Mouse (Mus musculus) stomach, embryonic 15.5 days (tissue): ENCODE data around the gene Ncbp2. TPM values are rescaled to one million over a fixed set of nuclear protein-coding genes. Genes with fewer than 3 reads are reported as not detected.
"Not testable (repeated sequence)": the region's sequence is repeated elsewhere in the genome, so short reads cannot be mapped to it uniquely, and the experiment has no call there.

Experiments
- ATAC-seq: fragments of 200-750 bp; cut with Nextera tagmentation; 2 replicates; pipeline ENCODE4 v1.8.0; 2017; ENCODE audit warnings: low read depth, moderate number of reproducible peaks, moderate TSS enrichment; ENCODE audit not compliant: insufficient read depth, low FRiP score
- H3K27ac ChIP-seq: fragments of 300-500 bp; sonication (generic); 2 replicates; pipeline ENCODE4 v1.5.1; 2015; ENCODE audit warnings: mild to moderate bottlenecking, inconsistent platforms
- H3K27me3 ChIP-seq: fragments of 300-500 bp; sonication (generic); replicated peaks from 2 replicates; pipeline ENCODE4 v1.6.1; 2015; ENCODE audit warnings: inconsistent platforms
- H3K36me3 ChIP-seq: fragments of 300-500 bp; sonication (generic); 2 replicates; pipeline ENCODE4 v1.6.1; 2015; ENCODE audit warnings: inconsistent platforms
- H3K4me1 ChIP-seq: fragments of 300-500 bp; sonication (generic); 2 replicates; pipeline ENCODE4 v1.6.1; 2015; ENCODE audit warnings: inconsistent platforms
- H3K4me2 ChIP-seq: fragments of 300-500 bp; sonication (generic); 2 replicates; pipeline ENCODE4 v1.6.1; 2015; ENCODE audit warnings: mild to moderate bottlenecking, inconsistent platforms
- H3K4me3 ChIP-seq: fragments of 300-500 bp; sonication (generic); replicated peaks from 2 replicates; pipeline ENCODE4 v1.5.1; 2015; ENCODE audit warnings: inconsistent platforms
- H3K9ac ChIP-seq: fragments of 300-500 bp; sonication (generic); 2 replicates; pipeline ENCODE4 v1.6.1; 2015; ENCODE audit warnings: inconsistent platforms
- H3K9me3 ChIP-seq: fragments of 300-500 bp; sonication (generic); 2 replicates; pipeline ENCODE4 v1.6.1; 2016; ENCODE audit warnings: inconsistent platforms
- WGBS: fragments of 180-500 bp; shearing (Covaris S2); methylation state at CpG from one replicate; pipeline ENCODE4 v1.1.7; 2015; 5-methylcytosine and 5-hydroxymethylcytosine counted together
- polyA plus RNA-seq: library from polyadenylated mRNA; unstranded; fragments of >200 nt; fragmentation: Nextera tagmentation; extraction: Ambion mirVana; gene quantifications from 2 replicates; pipeline ENCODE4 v1.2.1, GENCODE M21; 2015

Gene Ncbp2
- polyA plus RNA-seq, 1 experiment from 2014 or later, result 95.5 TPM

DNA sequence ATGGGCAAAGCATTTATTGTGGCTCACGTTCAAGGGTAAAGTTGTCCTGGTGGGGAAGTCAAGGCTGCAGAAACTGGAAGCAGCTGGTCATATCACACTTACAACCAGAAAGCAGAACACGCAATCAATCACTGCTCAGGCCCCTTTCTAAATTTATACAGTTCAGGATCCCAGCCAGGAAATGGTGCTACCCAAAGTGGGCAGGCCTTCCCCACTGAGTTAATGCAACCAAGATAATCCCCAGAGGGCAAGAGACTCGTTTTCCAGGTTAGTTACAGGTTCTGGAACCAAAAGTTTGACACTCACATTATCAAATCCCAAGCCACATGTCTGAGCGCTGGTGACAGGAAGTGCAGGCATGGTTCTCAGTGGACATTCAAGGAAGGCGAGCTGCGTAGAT lies 9.5 kb upstream of the Ncbp2 start:
- Histone ChIP-seq H3K4me1 (peaks cover 11% of the 10 kb centered on the region), H3K27me3 (peaks cover 22% of the 10 kb centered on the region), H3K4me3 (no peak overlapping the region), H3K27ac (no peak overlapping the region), H3K4me2 (no peak overlapping the region), H3K9ac (no peak overlapping the region), H3K36me3 (no peaks in the 10 kb centered on the region), H3K9me3 (no peaks in the 10 kb centered on the region)
- WGBS, result 69% methylated on average over 6 of the region's 6 CpGs
- no peak for ATAC-seq

DNA sequence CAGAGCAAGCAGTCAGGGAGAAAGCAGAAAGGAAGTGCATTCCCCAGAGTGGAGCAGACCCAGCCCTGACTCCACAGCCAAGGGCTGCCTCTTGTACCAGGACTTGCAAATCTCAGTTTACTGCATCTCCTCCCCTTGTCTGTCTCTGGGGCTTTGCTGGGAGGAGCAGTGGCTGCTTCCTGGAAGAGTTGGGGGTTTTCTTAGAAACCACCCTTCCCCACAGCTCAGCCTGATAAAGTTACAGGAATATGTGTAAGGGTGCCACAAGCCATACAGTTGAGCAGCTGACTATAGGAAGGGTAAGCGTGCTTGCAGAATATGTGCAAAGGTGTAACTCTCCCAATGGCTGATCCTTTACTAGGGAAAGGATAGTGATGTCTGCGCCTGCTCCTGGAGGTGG lies 7.7 kb upstream of the Ncbp2 start:
- Histone ChIP-seq H3K27ac (no peak overlapping the region), H3K36me3 (no peaks in the 10 kb centered on the region), H3K4me3 (no peak overlapping the region), H3K9me3 (no peaks in the 10 kb centered on the region), H3K4me2 (no peak overlapping the region), H3K9ac (no peak overlapping the region), H3K4me1 (peaks cover 6% of the 10 kb centered on the region; the same call in 1 of the 2 replicates), H3K27me3 (peaks cover 5% of the 10 kb centered on the region)
- 70% methylated on average over 2 of the region's 2 CpGs for WGBS
- no peak for ATAC-seq

GRCm38 (mm10) chr16:31943980-31944379 lies 4.3 kb upstream of the Ncbp2 start:
- no peak overlapping the region for H3K4me2 ChIP-seq
- WGBS, result 2% methylated on average over 10 of the region's 10 CpGs
- no peak overlapping the region for H3K4me3 ChIP-seq
- no peak for ATAC-seq
- H3K9me3 ChIP-seq, result no peaks in the 10 kb centered on the region
- no peaks in the 10 kb centered on the region for H3K36me3 ChIP-seq
- peaks cover 20% of the 10 kb centered on the region for H3K4me1 ChIP-seq
- no peak overlapping the region for H3K27ac ChIP-seq
- H3K9ac ChIP-seq, result no peak overlapping the region
- no peaks in the 10 kb centered on the region for H3K27me3 ChIP-seq

- Histone ChIP-seq H3K9me3 (no peaks in the 10 kb centered on the region), H3K4me3 (no peak overlapping the region), H3K4me2 (no peak overlapping the region), H3K36me3 (no peaks in the 10 kb centered on the region), H3K27ac (no peak overlapping the region), H3K9ac (no peak overlapping the region), H3K4me1 (peaks cover 28% of the 10 kb centered on the region), H3K27me3 (no peaks in the 10 kb centered on the region)
- WGBS, result 79% methylated on average over 12 of the region's 12 CpGs
- no peak for ATAC-seq
Observed at GRCm38 (mm10) chr16:31944698-31945255, 3.5 kb upstream of the Ncbp2 start.

GRCm38 (mm10) chr16:31945372-31945771 lies 2.9 kb upstream of the Ncbp2 start:
- H3K9me3 ChIP-seq, result no peaks in the 10 kb centered on the region

GRCm38 (mm10) chr16:31945986-31946385 lies 2.3 kb upstream of the Ncbp2 start:
- ATAC-seq, result not testable (repeated sequence)
- WGBS, result 88% methylated on average over 6 of the region's 6 CpGs

More at GRCm38 (mm10) chr16:31945372-31945771, 2.9 kb upstream of the Ncbp2 start:
- 90% methylated on average over 6 of the region's 6 CpGs for WGBS
- Histone ChIP-seq H3K27ac (no peak overlapping the region), H3K27me3 (no peaks in the 10 kb centered on the region), H3K4me1 (peaks cover 28% of the 10 kb centered on the region), H3K9ac (no peak overlapping the region), H3K36me3 (no peaks in the 10 kb centered on the region), H3K4me2 (no peak overlapping the region), H3K4me3 (no peak overlapping the region)
- ATAC-seq, result no peak

GRCm38 (mm10) chr16:31947333-31947732 lies 980 bp upstream of the Ncbp2 start:
- Histone ChIP-seq H3K27me3 (no peaks in the 10 kb centered on the region), H3K4me2 (peak overlapping the region; percentile 79), H3K4me3 (peak overlapping the region; percentile 94), H3K27ac (no peak overlapping the region; the same call in 1 of the 2 replicates), H3K9ac (peak overlapping the region; percentile 89), H3K4me1 (peaks cover 28% of the 10 kb centered on the region), H3K9me3 (no peaks in the 10 kb centered on the region), H3K36me3 (peaks cover 9% of the 10 kb centered on the region)
- WGBS, result 22% methylated on average over 8 of the region's 8 CpGs
- no peak for ATAC-seq

More at GRCm38 (mm10) chr16:31945986-31946385, 2.3 kb upstream of the Ncbp2 start:
- H3K9ac ChIP-seq, H3K27ac ChIP-seq, H3K4me2 ChIP-seq, H3K4me3 ChIP-seq, H3K9me3 ChIP-seq, H3K27me3 ChIP-seq, H3K36me3 ChIP-seq: not testable (repeated sequence)
- peaks cover 28% of the 10 kb centered on the region for H3K4me1 ChIP-seq

- H3K4me1 ChIP-seq, result peaks cover 28% of the 10 kb centered on the region
- peak overlapping the region; percentile 89 for H3K9ac ChIP-seq
- peak overlapping the region; percentile 95 for H3K27ac ChIP-seq
- H3K9me3 ChIP-seq, result no peaks in the 10 kb centered on the region
- under 1% methylated on average over 38 of the region's 38 CpGs for WGBS
- peak overlapping the region; percentile 79 for H3K4me2 ChIP-seq
- no peaks in the 10 kb centered on the region for H3K27me3 ChIP-seq
- peaks cover 9% of the 10 kb centered on the region for H3K36me3 ChIP-seq
- peak overlapping the region; percentile 94 for H3K4me3 ChIP-seq
- ATAC-seq, result peak; percentile 56
Observed at GRCm38 (mm10) chr16:31947901-31948316, 404 bp upstream of the Ncbp2 start.

- no peaks in the 10 kb centered on the region for H3K9me3 ChIP-seq
- no peak for ATAC-seq
- no peaks in the 10 kb centered on the region for H3K4me1 ChIP-seq
- no peaks in the 10 kb centered on the region for H3K27me3 ChIP-seq
- 87% methylated on average over 7 of the region's 7 CpGs for WGBS
- no peak overlapping the region for H3K27ac ChIP-seq
- H3K4me3 ChIP-seq, result no peak overlapping the region
- no peak overlapping the region for H3K4me2 ChIP-seq
- no peak overlapping the region for H3K9ac ChIP-seq
- H3K36me3 ChIP-seq, result peaks cover 52% of the 10 kb centered on the region
Observed at GRCm38 (mm10) chr16:31963224-31963623, 14.9 kb downstream of the Ncbp2 start.

DNA sequence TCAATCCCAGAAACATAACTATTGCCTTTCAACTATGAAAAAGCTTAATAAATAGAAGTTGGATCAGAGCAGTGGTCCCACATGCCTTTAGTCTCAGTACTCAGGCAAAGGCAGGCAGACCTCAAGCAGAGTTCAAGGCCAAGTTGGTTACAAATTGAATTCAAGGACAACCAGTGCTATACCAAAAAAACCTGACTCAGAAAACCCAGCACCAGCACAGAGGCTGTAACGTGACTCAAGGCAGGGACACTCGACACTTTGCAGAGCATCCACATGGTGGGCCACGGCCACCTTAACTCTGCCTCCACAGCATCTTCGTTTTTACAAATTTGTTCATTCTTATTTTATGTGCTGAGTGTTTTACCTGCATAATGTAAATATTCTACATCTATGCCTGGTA lies 26.9 kb downstream of the Ncbp2 start:
- Histone ChIP-seq H3K4me3 (no peak overlapping the region), H3K9ac (no peak overlapping the region), H3K4me1 (no peaks in the 10 kb centered on the region), H3K4me2 (no peak overlapping the region), H3K36me3 (peaks cover 12% of the 10 kb centered on the region), H3K27me3 (no peaks in the 10 kb centered on the region), H3K27ac (no peak overlapping the region), H3K9me3 (no peaks in the 10 kb centered on the region)
- 85% methylated on average over 4 of the region's 4 CpGs for WGBS
- ATAC-seq, result no peak

- no peaks in the 10 kb centered on the region for H3K4me1 ChIP-seq
- 93% methylated on average over 3 of the region's 3 CpGs for WGBS
- no peak overlapping the region for H3K27ac ChIP-seq
- no peak for ATAC-seq
- H3K4me2 ChIP-seq, result no peak overlapping the region
- peaks cover 9% of the 10 kb centered on the region for H3K36me3 ChIP-seq
- no peaks in the 10 kb centered on the region for H3K27me3 ChIP-seq
- no peak overlapping the region for H3K4me3 ChIP-seq
- H3K9ac ChIP-seq, result no peak overlapping the region
- no peaks in the 10 kb centered on the region for H3K9me3 ChIP-seq
Observed at GRCm38 (mm10) chr16:31979501-31979900, 31.2 kb downstream of the Ncbp2 start.

DNA sequence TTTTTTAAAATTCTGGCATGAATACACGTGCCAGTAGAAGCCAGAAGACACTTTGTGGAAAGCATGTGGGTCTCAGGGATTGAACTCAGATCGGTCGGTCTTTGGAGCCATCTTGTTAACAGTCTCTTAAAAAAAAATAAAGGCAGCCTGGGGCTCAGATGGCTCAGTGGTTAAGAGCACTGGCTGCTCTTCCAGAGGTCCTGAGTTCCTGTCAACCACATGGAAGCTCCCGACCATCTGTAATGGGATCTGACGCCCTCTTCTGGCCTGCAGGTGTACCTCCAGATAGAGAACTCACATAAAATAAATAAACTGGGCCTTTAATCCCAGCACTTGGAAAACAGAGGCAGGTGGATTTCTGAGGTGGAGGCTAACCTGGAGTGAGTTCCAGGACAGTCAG lies 32.6 kb downstream of the Ncbp2 start:
- WGBS, result 79% methylated on average over 5 of the region's 5 CpGs
- Histone ChIP-seq H3K4me1 (no peaks in the 10 kb centered on the region), H3K36me3 (peaks cover 9% of the 10 kb centered on the region), H3K27me3 (no peaks in the 10 kb centered on the region), H3K4me3 (no peak overlapping the region), H3K4me2 (no peak overlapping the region), H3K27ac (no peak overlapping the region), H3K9ac (no peak overlapping the region), H3K9me3 (no peaks in the 10 kb centered on the region)
- ATAC-seq, result no peak

GRCm38 (mm10) chr16:31992039-31992438 lies 43.7 kb downstream of the Ncbp2 start:
- no peak overlapping the region for H3K4me2 ChIP-seq
- 50% methylated on average over 1 of the region's 1 CpGs for WGBS
- H3K4me1 ChIP-seq, result no peaks in the 10 kb centered on the region
- ATAC-seq, result no peak
- no peaks in the 10 kb centered on the region for H3K9me3 ChIP-seq
- H3K9ac ChIP-seq, result no peak overlapping the region
- no peak overlapping the region for H3K27ac ChIP-seq
- H3K4me3 ChIP-seq, result no peak overlapping the region
- peaks cover 19% of the 10 kb centered on the region for H3K36me3 ChIP-seq
- no peaks in the 10 kb centered on the region for H3K27me3 ChIP-seq
